Mouse (Mus musculus) limb, embryonic 14.5 days (tissue): ENCODE measurements around the gene Tspan32. TPM values are rescaled to one million over a fixed set of nuclear protein-coding genes. Genes with fewer than 3 reads are reported as not detected.

ENCODE experiments used
- ATAC-seq: fragments of 200-750 bp; cut with Nextera tagmentation; 2 replicates; pipeline ENCODE4 v1.8.0; 2017; ENCODE audit warnings: low read depth, moderate number of reproducible peaks, moderate TSS enrichment; ENCODE audit not compliant: low FRiP score
- DNase-seq: peaks from one replicate; pipeline ENCODE4 v3.0.0-alpha.2; 2015; ENCODE audit warnings: low spot score
- H3K27ac ChIP-seq: fragments of 300-500 bp; sonication (generic); replicated peaks from 2 replicates; pipeline ENCODE4 v1.5.1; 2014; ENCODE audit warnings: low read depth, mild to moderate bottlenecking, low read length, moderate library complexity, mixed read lengths
- H3K27me3 ChIP-seq: fragments of 300-500 bp; sonication (generic); 2 replicates; pipeline ENCODE4 v1.6.1; 2014; ENCODE audit warnings: low read length, mixed read lengths; ENCODE audit not compliant: control insufficient read depth, insufficient read depth
- H3K36me3 ChIP-seq: fragments of 300-500 bp; sonication (generic); 2 replicates; pipeline ENCODE4 v1.6.1; 2014; ENCODE audit warnings: mild to moderate bottlenecking, low read length, moderate library complexity, mixed read lengths; ENCODE audit not compliant: control insufficient read depth, insufficient read depth
- H3K4me1 ChIP-seq: fragments of 300-500 bp; sonication (generic); 2 replicates; pipeline ENCODE4 v1.6.1; 2014; ENCODE audit warnings: antibody characterized with exemption, low read length, mixed read lengths; ENCODE audit not compliant: control insufficient read depth, insufficient read depth
- H3K4me2 ChIP-seq: fragments of 300-500 bp; sonication (generic); replicated peaks from 2 replicates; pipeline ENCODE4 v1.6.1; 2014; ENCODE audit warnings: low read depth, mild to moderate bottlenecking, low read length, moderate library complexity; ENCODE audit not compliant: severe bottlenecking
- H3K4me3 ChIP-seq: fragments of 300-500 bp; sonication (generic); replicated peaks from 2 replicates; pipeline ENCODE4 v1.5.1; 2014; ENCODE audit warnings: low read length
- H3K9ac ChIP-seq: fragments of 300-500 bp; sonication (generic); 2 replicates; pipeline ENCODE4 v1.6.1; 2014; ENCODE audit warnings: mild to moderate bottlenecking, low read depth, low read length, moderate library complexity; ENCODE audit not compliant: severe bottlenecking
- H3K9me3 ChIP-seq: fragments of 300-500 bp; sonication (generic); 2 replicates; pipeline ENCODE4 v1.6.1; 2016; ENCODE audit warnings: low read length; ENCODE audit not compliant: control insufficient read depth
- POLR2A ChIP-seq: fragments of 200-500 bp; IDR thresholded peaks from 2 replicates; pipeline ENCODE4 v1.8.0; 2012; ENCODE audit warnings: inconsistent platforms, mild to moderate bottlenecking, moderate library complexity, borderline replicate concordance; ENCODE audit not compliant: insufficient read depth, insufficient read length; ENCODE audit errors: extremely low read depth
- WGBS: fragments of 180-500 bp; shearing (Covaris S2); extraction: QIAGEN DNeasy Blood & Tissue Kit; methylation state at CpG from one replicate; pipeline ENCODE4 v1.1.7; 2014; 5-methylcytosine and 5-hydroxymethylcytosine counted together
- polyA plus RNA-seq, 2 experiments: library from polyadenylated mRNA; depleted of rRNA in 1 of 2; stranded (reverse) in 1 of 2; unstranded in 1 of 2; fragments of >200 nt; fragmentation: Nextera tagmentation in 1 of 2; extraction: Ambion mirVana in 1 of 2; gene quantifications; 2 replicates each; pipeline versions ENCODE4 v1.2.1 to v1.2.3; 2012 to 2014

The Tspan32 gene
- polyA plus RNA-seq, 2 experiments: 5.5 to 6.0 TPM

GRCm38 (mm10) chr7:143041138-143041822 is 36.4 kb downstream of the Tspan32 start:
- ATAC-seq: no peak
- Histone ChIP-seq H3K4me1 (no peaks in the 10 kb centered on the region), H3K27ac (no peak overlapping the region), H3K9ac (no peak overlapping the region), H3K4me3 (no peak overlapping the region), H3K9me3 (0 out of 2 replicates have a peak, but pooled peaks cover 3% of the 10 kb centered on the region), H3K4me2 (no peak overlapping the region), H3K36me3 (peaks cover 5% of the 10 kb centered on the region), H3K27me3 (no peaks in the 10 kb centered on the region)
- TF ChIP-seq POLR2A: no peak
- WGBS: 83% methylated on average over 3 of the region's 3 CpGs
- no peak for DNase-seq

DNA sequence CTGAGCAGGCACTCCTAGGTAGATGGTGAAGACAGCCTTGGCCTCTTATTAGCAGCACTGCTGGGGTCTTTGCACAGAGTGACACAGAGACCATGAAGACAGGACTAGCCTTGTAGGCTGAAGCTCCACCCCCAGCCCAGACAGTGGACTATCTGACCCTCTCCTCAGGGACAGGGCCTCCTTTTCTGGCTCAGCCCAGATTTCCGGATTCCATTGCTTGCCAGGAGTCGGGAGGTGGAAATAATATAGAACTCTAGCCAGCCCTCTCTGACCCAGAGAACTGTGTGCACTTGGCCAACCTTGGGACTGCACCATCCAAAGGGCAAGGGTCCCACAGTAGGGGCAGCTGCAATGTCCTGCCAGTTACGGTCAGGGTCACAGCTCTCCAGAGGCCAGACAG is 37.2 kb downstream of the Tspan32 start:
- no peak for ATAC-seq
- Histone ChIP-seq H3K36me3 (peaks cover 3% of the 10 kb centered on the region), H3K27me3 (no peaks in the 10 kb centered on the region), H3K4me1 (no peaks in the 10 kb centered on the region), H3K9ac (no peak overlapping the region), H3K9me3 (0 out of 2 replicates have a peak, but pooled peaks cover 3% of the 10 kb centered on the region), H3K4me3 (no peak overlapping the region), H3K27ac (no peak overlapping the region), H3K4me2 (no peak overlapping the region)
- WGBS: 66% methylated on average over 3 of the region's 3 CpGs
- DNase-seq: no peak
- no peak for TF ChIP-seq POLR2A

DNA sequence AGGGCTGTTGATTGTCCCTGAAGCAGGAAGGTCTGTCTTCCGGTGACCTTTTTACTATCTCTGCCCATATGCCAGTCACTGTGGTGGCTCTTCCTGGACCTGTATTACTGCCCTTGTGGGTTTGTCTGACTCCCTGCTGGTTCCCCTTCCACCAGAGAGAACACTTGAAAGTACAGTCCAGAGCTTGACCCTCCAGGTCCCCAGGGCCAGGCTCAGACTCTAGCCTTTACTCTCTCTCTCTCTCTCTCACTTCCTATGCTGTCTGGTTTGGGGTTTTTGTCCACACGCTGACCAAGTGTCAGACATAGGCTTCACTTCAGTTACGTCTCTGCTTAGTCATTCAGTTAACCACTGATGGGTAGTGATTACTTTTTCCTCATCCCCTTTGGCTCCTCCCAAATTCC is 38.1 kb downstream of the Tspan32 start:
- WGBS: 84% methylated on average over 3 of the region's 3 CpGs

GRCm38 (mm10) chr7:143044049-143044825 is 39.4 kb downstream of the Tspan32 start:
- H3K4me3 ChIP-seq: no peak overlapping the region
- H3K4me1 ChIP-seq: no peaks in the 10 kb centered on the region
- no peak for DNase-seq
- H3K9ac ChIP-seq: no peak overlapping the region
- no peak for TF ChIP-seq POLR2A
- no peak overlapping the region for H3K4me2 ChIP-seq
- no peaks in the 10 kb centered on the region for H3K27me3 ChIP-seq
- WGBS: 86% methylated on average over 2 of the region's 2 CpGs
- no peak overlapping the region for H3K27ac ChIP-seq
- ATAC-seq: no peak
- H3K9me3 ChIP-seq: 0 out of 2 replicates have a peak, but pooled peaks cover 3% of the 10 kb centered on the region
- no peaks in the 10 kb centered on the region; the same call in 1 of the 2 replicates for H3K36me3 ChIP-seq

More for the DNA sequence above, 38.1 kb downstream of the Tspan32 start:
- Histone ChIP-seq H3K27me3 (no peaks in the 10 kb centered on the region), H3K4me1 (no peaks in the 10 kb centered on the region), H3K36me3 (no peaks in the 10 kb centered on the region; the same call in none of the 2 replicates), H3K4me3 (no peak overlapping the region), H3K27ac (no peak overlapping the region), H3K9me3 (0 out of 2 replicates have a peak, but pooled peaks cover 3% of the 10 kb centered on the region), H3K4me2 (no peak overlapping the region), H3K9ac (no peak overlapping the region)
- ATAC-seq (no peak), DNase-seq (no peak)
- TF ChIP-seq POLR2A: no peak

DNA sequence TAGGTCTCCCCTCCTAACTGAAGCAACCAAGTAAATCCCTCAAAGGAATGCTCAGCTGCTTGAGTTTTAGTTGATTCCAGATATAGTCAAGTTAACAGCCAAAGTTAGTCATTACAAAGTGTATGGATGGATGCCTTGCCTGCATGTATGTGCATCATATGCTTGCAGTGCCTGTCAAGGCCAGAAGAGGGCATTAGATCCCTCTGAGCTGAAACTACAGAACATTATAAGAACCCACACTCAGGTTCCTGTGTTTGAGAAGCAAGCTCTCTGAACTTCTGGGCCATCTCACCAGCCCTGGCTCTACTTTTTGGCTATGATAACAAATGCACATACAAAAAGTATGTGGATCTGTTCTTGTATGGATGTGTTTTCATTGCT is 40.0 kb downstream of the Tspan32 start:
- Histone ChIP-seq H3K36me3 (no peaks in the 10 kb centered on the region; the same call in 1 of the 2 replicates), H3K27me3 (no peaks in the 10 kb centered on the region), H3K4me1 (no peaks in the 10 kb centered on the region), H3K4me2 (no peak overlapping the region), H3K27ac (no peak overlapping the region), H3K9me3 (0 out of 2 replicates have a peak, but pooled peaks cover 3% of the 10 kb centered on the region), H3K4me3 (no peak overlapping the region), H3K9ac (no peak overlapping the region)
- ATAC-seq (no peak), DNase-seq (no peak)
- no peak for TF ChIP-seq POLR2A
